Comparison of ENCODE assay signal across 34 mouse cellular contexts in genomic region chr5:21351678-21352077, GRCm38 (mm10).
"Had no signal": no experiment of that assay in that cellular context is flagged by ENCODE, and none has a peak within 500 bp of the region (broad histone marks: within the 10 kb centered on the region; RNA-seq: fewer than 3 reads in every experiment).

No protein-coding gene starts in this region.

- H3K27ac ChIP-seq: heart, embryonic 10.5 days; heart, embryonic 13.5 days; heart, embryonic 15.5 days; hindbrain, embryonic 10.5 days; hindbrain, embryonic 12.5 days; hindbrain, embryonic 13.5 days; hindbrain, embryonic 14.5 days; hindbrain, embryonic 15.5 days; hindbrain, postnatal 0 days; intestine, embryonic 15.5 days; kidney, embryonic 15.5 days; kidney, postnatal 0 days; layer of hippocampus, adult 2 months had no signal

- DNase-seq: heart, postnatal 10 days; heart, postnatal 14 days; heart, postnatal 36 days; heart, postnatal 4 days; kidney, adult 11 months; kidney, adult 18-20 months; kidney, adult 2 months; kidney, adult 8-10 months; kidney, adult 9 months; kidney, postnatal 10 days; kidney, postnatal 14 days; kidney, postnatal 25 days; kidney, postnatal 36 days; kidney, postnatal 4 days; layer of hippocampus, adult 9-11 months; layer of hippocampus, postnatal 36 days had no signal

- ATAC-seq: hindbrain, embryonic 16.5 days; hindbrain, postnatal 0 days; inflammation-experienced regulatory T-cells, adult 6 months; intestine, embryonic 15.5 days; intestine, embryonic 16.5 days; intestine, postnatal 0 days had no signal

- H3K4me3 ChIP-seq: heart, embryonic 10.5 days; heart, embryonic 12.5 days; heart, embryonic 13.5 days; heart, embryonic 15.5 days; hindbrain, embryonic 10.5 days; hindbrain, embryonic 12.5 days; hindbrain, embryonic 13.5 days; hindbrain, embryonic 15.5 days; intestine, embryonic 15.5 days; kidney, embryonic 15.5 days; layer of hippocampus, adult 2 months had no signal
